Mouse (Mus musculus): ENCODE data around the gene Mlxipl. TPM values are rescaled to one million over a fixed set of nuclear protein-coding genes. Genes with fewer than 3 reads are reported as not detected.

The Mlxipl gene
- polyA plus RNA-seq, 1 experiment from 2014 or later, result 1.2 TPM

GRCm38 (mm10) chr5:135115241-135115640, 25.6 kb downstream of the Mlxipl start:
- no peak overlapping the region for H3K4me2 ChIP-seq
- no peak overlapping the region for H3K9ac ChIP-seq (ENCODE audit: low read depth, low read length)
- no peak for ATAC-seq (replicated peaks; ENCODE audit: insufficient number of reproducible peaks, low FRiP score, low TSS enrichment)
- no peaks in the 10 kb centered on the region for H3K27me3 ChIP-seq (ENCODE audit: control insufficient read depth, insufficient read depth, low read length)
- WGBS (ENCODE audit: insufficient replicate concordance), result 80% methylated on average over 8 of the region's 8 CpGs
- no peak overlapping the region for H3K4me3 ChIP-seq (ENCODE audit: low read depth, low read length)
- H3K36me3 ChIP-seq (ENCODE audit: control insufficient read depth, insufficient read depth, low read length), result no peaks in the 10 kb centered on the region
- no peaks in the 10 kb centered on the region for H3K4me1 ChIP-seq (ENCODE audit: control insufficient read depth, insufficient read depth, low read length)
- H3K9me3 ChIP-seq (replicated peaks; ENCODE audit: control insufficient read depth, low read length), result no peaks in the 10 kb centered on the region
- no peak overlapping the region for H3K27ac ChIP-seq (ENCODE audit: low read depth, low read length)

GRCm38 (mm10) chr5:135118589-135119081, 28.9 kb downstream of the Mlxipl start:
- Histone ChIP-seq H3K27me3 (ENCODE audit: control insufficient read depth, insufficient read depth, low read length) (peaks cover 20% of the 10 kb centered on the region), H3K9me3 (replicated peaks; ENCODE audit: control insufficient read depth, low read length) (no peaks in the 10 kb centered on the region), H3K27ac (ENCODE audit: low read depth, low read length) (no peak overlapping the region), H3K4me1 (ENCODE audit: control insufficient read depth, insufficient read depth, low read length) (no peaks in the 10 kb centered on the region), H3K4me3 (ENCODE audit: low read depth, low read length) (no peak overlapping the region), H3K36me3 (ENCODE audit: control insufficient read depth, insufficient read depth, low read length) (no peaks in the 10 kb centered on the region), H3K9ac (ENCODE audit: low read depth, low read length) (no peak overlapping the region), H3K4me2 (peak overlapping the region; percentile 30)
- 0 out of 2 replicates have a peak, but pooled peaks have one; percentile 16 for ATAC-seq (replicated peaks; ENCODE audit: insufficient number of reproducible peaks, low FRiP score, low TSS enrichment)
- 6% methylated on average over 6 of the region's 6 CpGs for WGBS (ENCODE audit: insufficient replicate concordance)

GRCm38 (mm10) chr5:135120753-135121152, 31.1 kb downstream of the Mlxipl start:
- WGBS (ENCODE audit: insufficient replicate concordance), result 55% methylated on average over 4 of the region's 4 CpGs
- H3K4me1 ChIP-seq (ENCODE audit: control insufficient read depth, insufficient read depth, low read length), result no peaks in the 10 kb centered on the region

GRCm38 (mm10) chr5:135126121-135126520, 36.4 kb downstream of the Mlxipl start:
- Histone ChIP-seq H3K4me1 (ENCODE audit: control insufficient read depth, insufficient read depth, low read length) (no peaks in the 10 kb centered on the region), H3K9me3 (replicated peaks; ENCODE audit: control insufficient read depth, low read length) (no peaks in the 10 kb centered on the region), H3K27ac (ENCODE audit: low read depth, low read length) (no peak overlapping the region), H3K27me3 (ENCODE audit: control insufficient read depth, insufficient read depth, low read length) (peaks cover 27% of the 10 kb centered on the region), H3K36me3 (ENCODE audit: control insufficient read depth, insufficient read depth, low read length) (no peaks in the 10 kb centered on the region), H3K4me2 (no peak overlapping the region), H3K9ac (ENCODE audit: low read depth, low read length) (no peak overlapping the region), H3K4me3 (ENCODE audit: low read depth, low read length) (no peak overlapping the region)
- ATAC-seq (replicated peaks; ENCODE audit: insufficient number of reproducible peaks, low FRiP score, low TSS enrichment), result no peak
- 59% methylated on average over 6 of the region's 6 CpGs for WGBS (ENCODE audit: insufficient replicate concordance)

More at GRCm38 (mm10) chr5:135120753-135121152, 31.1 kb downstream of the Mlxipl start:
- Histone ChIP-seq H3K9ac (ENCODE audit: low read depth, low read length) (no peak overlapping the region), H3K27ac (ENCODE audit: low read depth, low read length) (no peak overlapping the region), H3K4me2 (no peak overlapping the region), H3K4me3 (ENCODE audit: low read depth, low read length) (no peak overlapping the region), H3K27me3 (ENCODE audit: control insufficient read depth, insufficient read depth, low read length) (peaks cover 23% of the 10 kb centered on the region), H3K9me3 (replicated peaks; ENCODE audit: control insufficient read depth, low read length) (no peaks in the 10 kb centered on the region), H3K36me3 (ENCODE audit: control insufficient read depth, insufficient read depth, low read length) (no peaks in the 10 kb centered on the region)
- ATAC-seq (replicated peaks; ENCODE audit: insufficient number of reproducible peaks, low FRiP score, low TSS enrichment), result no peak

GRCm38 (mm10) chr5:135127669-135128068, 38.0 kb downstream of the Mlxipl start:
- H3K9me3 ChIP-seq (replicated peaks; ENCODE audit: control insufficient read depth, low read length), result no peaks in the 10 kb centered on the region
- no peaks in the 10 kb centered on the region for H3K36me3 ChIP-seq (ENCODE audit: control insufficient read depth, insufficient read depth, low read length)
- H3K4me1 ChIP-seq (ENCODE audit: control insufficient read depth, insufficient read depth, low read length), result no peaks in the 10 kb centered on the region
- WGBS (ENCODE audit: insufficient replicate concordance), result 78% methylated on average over 6 of the region's 6 CpGs
- H3K4me2 ChIP-seq, result no peak overlapping the region
- no peak overlapping the region for H3K4me3 ChIP-seq (ENCODE audit: low read depth, low read length)
- no peak overlapping the region for H3K27ac ChIP-seq (ENCODE audit: low read depth, low read length)
- ATAC-seq (replicated peaks; ENCODE audit: insufficient number of reproducible peaks, low FRiP score, low TSS enrichment), result no peak
- H3K27me3 ChIP-seq (ENCODE audit: control insufficient read depth, insufficient read depth, low read length), result peaks cover 23% of the 10 kb centered on the region
- H3K9ac ChIP-seq (ENCODE audit: low read depth, low read length), result no peak overlapping the region

GRCm38 (mm10) chr5:135129747-135130146, 40.1 kb downstream of the Mlxipl start:
- WGBS (ENCODE audit: insufficient replicate concordance), result 76% methylated on average over 4 of the region's 4 CpGs
- Histone ChIP-seq H3K4me1 (ENCODE audit: control insufficient read depth, insufficient read depth, low read length) (0 out of 2 replicates have a peak, but pooled peaks cover 2% of the 10 kb centered on the region), H3K4me2 (no peak overlapping the region), H3K27ac (ENCODE audit: low read depth, low read length) (no peak overlapping the region), H3K27me3 (ENCODE audit: control insufficient read depth, insufficient read depth, low read length) (peaks cover 35% of the 10 kb centered on the region), H3K4me3 (ENCODE audit: low read depth, low read length) (no peak overlapping the region), H3K9me3 (replicated peaks; ENCODE audit: control insufficient read depth, low read length) (no peaks in the 10 kb centered on the region), H3K36me3 (ENCODE audit: control insufficient read depth, insufficient read depth, low read length) (no peaks in the 10 kb centered on the region), H3K9ac (ENCODE audit: low read depth, low read length) (no peak overlapping the region)
- ATAC-seq (replicated peaks; ENCODE audit: insufficient number of reproducible peaks, low FRiP score, low TSS enrichment), result no peak

- peak overlapping the region; percentile 49 for H3K4me2 ChIP-seq
- H3K9me3 ChIP-seq (replicated peaks; ENCODE audit: control insufficient read depth, low read length), result peaks cover 3% of the 10 kb centered on the region; the same call in 1 of the 2 replicates
- 0 out of 2 replicates have a peak, but pooled peaks cover 2% of the 10 kb centered on the region for H3K4me1 ChIP-seq (ENCODE audit: control insufficient read depth, insufficient read depth, low read length)
- 6% methylated on average over 26 of the region's 26 CpGs for WGBS (ENCODE audit: insufficient replicate concordance)
- no peaks in the 10 kb centered on the region for H3K36me3 ChIP-seq (ENCODE audit: control insufficient read depth, insufficient read depth, low read length)
- H3K27me3 ChIP-seq (ENCODE audit: control insufficient read depth, insufficient read depth, low read length), result peaks cover 41% of the 10 kb centered on the region
- peak; percentile 37; the same call in 1 of the 2 replicates for ATAC-seq (replicated peaks; ENCODE audit: insufficient number of reproducible peaks, low FRiP score, low TSS enrichment)
- no peak overlapping the region for H3K9ac ChIP-seq (ENCODE audit: low read depth, low read length)
- peak overlapping the region; percentile 22 for H3K4me3 ChIP-seq (ENCODE audit: low read depth, low read length)
- H3K27ac ChIP-seq (ENCODE audit: low read depth, low read length), result no peak overlapping the region
These were observed 44.2 kb downstream of the Mlxipl start for GRCm38 (mm10) chr5:135133736-135134405.

GRCm38 (mm10) chr5:135134534-135134933, 44.8 kb downstream of the Mlxipl start:
- Histone ChIP-seq H3K9me3 (replicated peaks; ENCODE audit: control insufficient read depth, low read length) (peaks cover 3% of the 10 kb centered on the region; the same call in 1 of the 2 replicates), H3K4me1 (ENCODE audit: control insufficient read depth, insufficient read depth, low read length) (0 out of 2 replicates have a peak, but pooled peaks cover 2% of the 10 kb centered on the region), H3K36me3 (ENCODE audit: control insufficient read depth, insufficient read depth, low read length) (no peaks in the 10 kb centered on the region), H3K27me3 (ENCODE audit: control insufficient read depth, insufficient read depth, low read length) (peaks cover 37% of the 10 kb centered on the region), H3K9ac (ENCODE audit: low read depth, low read length) (no peak overlapping the region), H3K4me2 (peak overlapping the region; percentile 49), H3K27ac (ENCODE audit: low read depth, low read length) (no peak overlapping the region), H3K4me3 (ENCODE audit: low read depth, low read length) (peak overlapping the region; percentile 22)
- no peak for ATAC-seq (replicated peaks; ENCODE audit: insufficient number of reproducible peaks, low FRiP score, low TSS enrichment)
- 7% methylated on average over 8 of the region's 8 CpGs for WGBS (ENCODE audit: insufficient replicate concordance)

Data from heart, embryonic 11.5 days (tissue).